Mouse (Mus musculus) cerebellum, adult 18-20 months (tissue): ENCODE data around the gene Scube1.
A peak's percentile ranks its signal among the peaks of the same experiment; 100 is the strongest.

ENCODE experiments used
- DNase-seq, 2 experiments: peaks; one replicate each; pipeline ENCODE4 v3.0.0; 2021

Scube1 gene

GRCm38 (mm10) chr15:83563857-83564651, 160.8 kb downstream of the Scube1 start:
- DNase-seq, result no peak

- no peak for DNase-seq
Measured at GRCm38 (mm10) chr15:83563327-83563856, 161.4 kb downstream of the Scube1 start, which contains the start of the genes Tspo and Mcat. Gene Tspo (plus strand): TSS chr15:83563592. Gene Mcat (minus strand): TSS chr15:83563787.

DNA sequence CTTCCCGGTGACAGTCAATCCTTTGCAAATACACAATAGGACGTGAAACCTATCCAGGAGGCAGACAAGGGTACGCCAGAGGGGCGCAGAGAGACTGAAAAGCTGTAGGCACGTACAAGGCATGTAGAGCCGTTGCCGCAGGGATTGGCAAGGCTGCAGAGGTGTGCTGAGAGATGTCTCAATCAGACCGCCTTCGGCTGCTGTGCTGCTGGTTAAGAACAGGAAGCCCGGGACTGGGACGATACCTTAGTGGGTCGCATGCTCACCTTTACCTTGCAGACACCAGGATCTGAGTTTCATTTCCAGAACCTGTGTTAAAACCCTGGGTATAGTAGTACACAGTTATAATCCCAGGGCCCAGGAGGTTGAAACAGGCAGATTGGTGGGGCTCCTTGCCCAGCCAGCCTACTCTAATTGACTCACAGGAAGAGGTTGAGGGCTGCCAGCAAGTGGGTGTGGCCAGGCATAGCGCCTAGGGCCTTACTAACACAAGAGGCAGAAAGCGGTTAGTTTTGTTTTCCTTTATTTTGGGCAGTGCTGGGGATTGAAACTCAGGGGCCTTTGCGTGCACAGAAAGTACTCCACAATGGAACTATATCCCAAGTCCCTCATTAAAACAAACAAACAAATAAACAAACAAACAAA, 162.1 kb downstream of the Scube1 start:
- no peak for DNase-seq

- DNase-seq, result no peak
Measured at GRCm38 (mm10) chr15:83560941-83561477, 163.8 kb downstream of the Scube1 start.

DNA sequence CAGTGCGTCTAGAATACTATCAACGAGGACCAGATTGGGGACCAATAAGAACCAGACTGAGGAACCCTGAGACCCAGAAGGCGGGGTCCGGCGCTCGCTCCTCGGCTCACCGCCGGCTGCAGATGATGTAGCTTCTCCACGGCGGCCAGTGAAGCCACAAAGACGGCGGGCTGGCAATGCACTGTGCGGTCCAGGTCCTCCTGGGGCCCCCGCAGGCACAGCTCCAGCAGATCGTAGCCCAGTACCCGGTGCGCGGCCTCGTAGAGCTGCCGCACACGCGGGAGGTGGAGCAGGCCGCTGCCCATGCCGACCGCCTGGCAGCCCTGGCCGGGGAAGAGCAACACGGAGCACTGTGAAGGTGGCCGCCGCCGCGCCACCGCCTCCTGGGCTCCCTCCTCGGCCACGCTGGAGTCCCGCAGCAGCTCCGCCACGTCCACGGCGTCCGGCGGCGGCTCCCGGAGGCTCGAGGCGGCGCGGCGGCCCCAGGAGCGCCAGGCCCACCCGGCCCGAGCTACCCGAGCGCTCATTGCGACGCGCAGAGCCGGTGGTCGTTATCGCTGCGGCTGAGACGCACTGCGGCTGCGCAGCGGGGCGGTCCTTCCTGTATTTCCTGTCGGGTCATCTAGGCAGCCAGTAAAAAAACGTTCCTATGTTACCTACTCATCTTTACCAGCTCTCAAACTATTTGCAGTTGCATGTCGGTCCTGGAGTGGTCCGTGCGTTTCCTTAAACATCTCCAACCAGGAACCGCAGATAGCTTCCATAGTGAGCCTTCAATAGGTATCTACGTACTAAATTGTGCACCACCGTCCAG, 169.5 kb downstream of the Scube1 start:
- DNase-seq, result peak; percentile 81 to 89
